Mouse (Mus musculus) neural tube, embryonic 12.5 days (tissue): ENCODE results near the gene Ptprm. TPM values are rescaled to one million over a fixed set of nuclear protein-coding genes. Genes with fewer than 3 reads are reported as not detected.

Experiments used
- ATAC-seq: fragments of 200-750 bp; cut with Nextera tagmentation; 2 replicates; pipeline ENCODE4 v1.8.0; 2017; ENCODE audit warnings: low read depth, mild to moderate bottlenecking, moderate TSS enrichment, moderate library complexity; ENCODE audit not compliant: low FRiP score
- H3K27ac ChIP-seq: fragments of 300-500 bp; sonication (generic); 2 replicates; pipeline ENCODE4 v1.5.1; 2016
- H3K27me3 ChIP-seq: fragments of 300-500 bp; sonication (generic); replicated peaks from 2 replicates; pipeline ENCODE4 v1.6.1; 2016; ENCODE audit warnings: mild to moderate bottlenecking
- H3K36me3 ChIP-seq: fragments of 300-500 bp; sonication (generic); 2 replicates; pipeline ENCODE4 v1.6.1; 2016; ENCODE audit warnings: mild to moderate bottlenecking
- H3K4me1 ChIP-seq: fragments of 300-500 bp; sonication (generic); 2 replicates; pipeline ENCODE4 v1.6.1; 2016
- H3K4me2 ChIP-seq: fragments of 300-500 bp; sonication (generic); replicated peaks from 2 replicates; pipeline ENCODE4 v1.6.1; 2016; ENCODE audit warnings: mild to moderate bottlenecking
- H3K4me3 ChIP-seq: fragments of 300-500 bp; sonication (generic); 2 replicates; pipeline ENCODE4 v1.5.1; 2016
- H3K9ac ChIP-seq: fragments of 300-500 bp; sonication (generic); 2 replicates; pipeline ENCODE4 v1.6.1; 2016; ENCODE audit warnings: mild to moderate bottlenecking
- H3K9me3 ChIP-seq: fragments of 300-500 bp; sonication (generic); 2 replicates; pipeline ENCODE4 v1.6.1; 2016; ENCODE audit warnings: mild to moderate bottlenecking
- WGBS: fragments of 180-500 bp; shearing (Covaris S2); methylation state at CpG from one replicate; pipeline ENCODE4 v1.1.7; 2016; 5-methylcytosine and 5-hydroxymethylcytosine counted together
- polyA plus RNA-seq: library from polyadenylated mRNA; unstranded; fragments of >200 nt; fragmentation: Nextera tagmentation; extraction: Ambion mirVana; gene quantifications from 2 replicates; pipeline ENCODE4 v1.2.1, GENCODE M21; 2016

Gene Ptprm
- polyA plus RNA-seq, 1 experiment from 2014 or later: 15.6 TPM

GRCm38 (mm10) chr17:67114842-67115241 lies 239.4 kb downstream of the Ptprm start:
- WGBS: 93% methylated on average over 2 of the region's 2 CpGs
- H3K36me3 ChIP-seq: no peaks in the 10 kb centered on the region
- no peaks in the 10 kb centered on the region for H3K9me3 ChIP-seq
- no peak overlapping the region for H3K4me3 ChIP-seq
- no peak for ATAC-seq
- no peak overlapping the region for H3K9ac ChIP-seq
- no peaks in the 10 kb centered on the region for H3K27me3 ChIP-seq
- no peak overlapping the region for H3K4me2 ChIP-seq
- 0 out of 2 replicates have a peak, but pooled peaks cover 4% of the 10 kb centered on the region for H3K4me1 ChIP-seq
- no peak overlapping the region for H3K27ac ChIP-seq

- Histone ChIP-seq H3K4me1 (no peaks in the 10 kb centered on the region), H3K27me3 (no peaks in the 10 kb centered on the region), H3K36me3 (no peaks in the 10 kb centered on the region), H3K4me2 (no peak overlapping the region), H3K4me3 (no peak overlapping the region), H3K9me3 (no peaks in the 10 kb centered on the region), H3K9ac (no peak overlapping the region), H3K27ac (no peak overlapping the region)
- 79% methylated on average over 3 of the region's 3 CpGs for WGBS
- no peak for ATAC-seq
These were observed 241.6 kb downstream of the Ptprm start for GRCm38 (mm10) chr17:67112679-67113078.

- H3K27ac ChIP-seq: no peak overlapping the region
- no peak overlapping the region for H3K9ac ChIP-seq
- no peaks in the 10 kb centered on the region for H3K4me1 ChIP-seq
- no peaks in the 10 kb centered on the region for H3K27me3 ChIP-seq
- WGBS: 90% methylated on average over 2 of the region's 2 CpGs
- H3K9me3 ChIP-seq: no peaks in the 10 kb centered on the region
- no peak overlapping the region for H3K4me3 ChIP-seq
- H3K36me3 ChIP-seq: no peaks in the 10 kb centered on the region
- H3K4me2 ChIP-seq: no peak overlapping the region
- no peak for ATAC-seq
These were observed 248.1 kb downstream of the Ptprm start for GRCm38 (mm10) chr17:67106176-67106575.

- H3K27me3 ChIP-seq: no peaks in the 10 kb centered on the region
- H3K4me2 ChIP-seq: no peak overlapping the region
- H3K36me3 ChIP-seq: no peaks in the 10 kb centered on the region
- no peaks in the 10 kb centered on the region for H3K9me3 ChIP-seq
- no peak for ATAC-seq
- H3K9ac ChIP-seq: no peak overlapping the region
- 87% methylated on average over 6 of the region's 6 CpGs for WGBS
- no peak overlapping the region for H3K27ac ChIP-seq
- no peak overlapping the region for H3K4me3 ChIP-seq
- H3K4me1 ChIP-seq: no peaks in the 10 kb centered on the region
These were observed 252.2 kb downstream of the Ptprm start for GRCm38 (mm10) chr17:67102051-67102450.

GRCm38 (mm10) chr17:67090997-67091396 lies 263.3 kb downstream of the Ptprm start:
- H3K27ac ChIP-seq: no peak overlapping the region
- ATAC-seq: no peak
- 57% methylated on average over 5 of the region's 5 CpGs for whole genome bisulfite sequencing

GRCm38 (mm10) chr17:67090153-67090552 lies 264.1 kb downstream of the Ptprm start:
- no peaks in the 10 kb centered on the region for H3K27me3 ChIP-seq
- no peaks in the 10 kb centered on the region for H3K36me3 ChIP-seq
- H3K27ac ChIP-seq: no peak overlapping the region
- no peak overlapping the region for H3K4me2 ChIP-seq
- H3K9me3 ChIP-seq: no peaks in the 10 kb centered on the region
- WGBS: 78% methylated on average over 7 of the region's 7 CpGs
- H3K4me3 ChIP-seq: no peak overlapping the region
- ATAC-seq: no peak
- H3K9ac ChIP-seq: no peak overlapping the region
- H3K4me1 ChIP-seq: no peaks in the 10 kb centered on the region

More at GRCm38 (mm10) chr17:67090997-67091396, 263.3 kb downstream of the Ptprm start:
- Histone ChIP-seq H3K4me2 (no peak overlapping the region), H3K27me3 (no peaks in the 10 kb centered on the region), H3K4me3 (no peak overlapping the region), H3K9me3 (no peaks in the 10 kb centered on the region), H3K36me3 (no peaks in the 10 kb centered on the region), H3K4me1 (no peaks in the 10 kb centered on the region), H3K9ac (no peak overlapping the region)

- 87% methylated on average over 3 of the region's 3 CpGs for WGBS
These were observed 264.6 kb downstream of the Ptprm start for GRCm38 (mm10) chr17:67089611-67090010.

GRCm38 (mm10) chr17:67087585-67087984 lies 266.7 kb downstream of the Ptprm start:
- H3K4me2 ChIP-seq: no peak overlapping the region
- no peaks in the 10 kb centered on the region for H3K27me3 ChIP-seq
- H3K9me3 ChIP-seq: no peaks in the 10 kb centered on the region
- no peak overlapping the region for H3K9ac ChIP-seq
- WGBS: 60% methylated on average over 5 of the region's 5 CpGs
- no peak for ATAC-seq
- no peaks in the 10 kb centered on the region for H3K4me1 ChIP-seq
- H3K4me3 ChIP-seq: no peak overlapping the region
- H3K36me3 ChIP-seq: no peaks in the 10 kb centered on the region
- H3K27ac ChIP-seq: no peak overlapping the region

More at GRCm38 (mm10) chr17:67089611-67090010, 264.6 kb downstream of the Ptprm start:
- H3K4me2 ChIP-seq: no peak overlapping the region
- no peak overlapping the region for H3K9ac ChIP-seq
- no peaks in the 10 kb centered on the region for H3K36me3 ChIP-seq
- no peaks in the 10 kb centered on the region for H3K4me1 ChIP-seq
- no peak overlapping the region for H3K27ac ChIP-seq
- no peak overlapping the region for H3K4me3 ChIP-seq
- H3K9me3 ChIP-seq: no peaks in the 10 kb centered on the region
- H3K27me3 ChIP-seq: no peaks in the 10 kb centered on the region
- ATAC-seq: no peak

GRCm38 (mm10) chr17:67086811-67087210 lies 267.4 kb downstream of the Ptprm start:
- WGBS: 76% methylated on average over 2 of the region's 2 CpGs

GRCm38 (mm10) chr17:67084501-67084900 lies 269.8 kb downstream of the Ptprm start:
- Histone ChIP-seq H3K36me3 (no peaks in the 10 kb centered on the region), H3K4me1 (no peaks in the 10 kb centered on the region; the same call in 1 of the 2 replicates), H3K9me3 (no peaks in the 10 kb centered on the region), H3K4me2 (no peak overlapping the region), H3K27me3 (no peaks in the 10 kb centered on the region), H3K4me3 (no peak overlapping the region), H3K27ac (no peak overlapping the region), H3K9ac (no peak overlapping the region)
- no peak for ATAC-seq
- 58% methylated on average over 4 of the region's 4 CpGs for WGBS

More at GRCm38 (mm10) chr17:67086811-67087210, 267.4 kb downstream of the Ptprm start:
- Histone ChIP-seq H3K4me3 (no peak overlapping the region), H3K27me3 (no peaks in the 10 kb centered on the region), H3K9me3 (no peaks in the 10 kb centered on the region), H3K9ac (no peak overlapping the region), H3K27ac (no peak overlapping the region), H3K4me2 (no peak overlapping the region), H3K4me1 (no peaks in the 10 kb centered on the region), H3K36me3 (no peaks in the 10 kb centered on the region)
- no peak for ATAC-seq

- no peaks in the 10 kb centered on the region for H3K27me3 ChIP-seq
- no peak overlapping the region for H3K4me2 ChIP-seq
- no peaks in the 10 kb centered on the region for H3K36me3 ChIP-seq
- H3K9ac ChIP-seq: no peak overlapping the region
- WGBS: 87% methylated on average over 5 of the region's 5 CpGs
- H3K4me3 ChIP-seq: no peak overlapping the region
- no peak for ATAC-seq
- H3K27ac ChIP-seq: no peak overlapping the region
- H3K9me3 ChIP-seq: no peaks in the 10 kb centered on the region
- H3K4me1 ChIP-seq: no peaks in the 10 kb centered on the region; the same call in 1 of the 2 replicates
These were observed 270.2 kb downstream of the Ptprm start for GRCm38 (mm10) chr17:67084093-67084492.

- Histone ChIP-seq H3K9ac (no peak overlapping the region), H3K27me3 (no peaks in the 10 kb centered on the region), H3K36me3 (no peaks in the 10 kb centered on the region), H3K9me3 (no peaks in the 10 kb centered on the region), H3K4me1 (no peaks in the 10 kb centered on the region; the same call in 1 of the 2 replicates), H3K27ac (no peak overlapping the region), H3K4me3 (no peak overlapping the region), H3K4me2 (no peak overlapping the region)
- WGBS: 60% methylated on average over 1 of the region's 1 CpGs
- ATAC-seq: no peak
These were observed 274.7 kb downstream of the Ptprm start for GRCm38 (mm10) chr17:67079570-67079969.

GRCm38 (mm10) chr17:67073580-67073979 lies 280.7 kb downstream of the Ptprm start:
- no peak for ATAC-seq
- no peaks in the 10 kb centered on the region for H3K9me3 ChIP-seq
- 78% methylated on average over 4 of the region's 4 CpGs for WGBS
- no peak overlapping the region for H3K27ac ChIP-seq
- no peak overlapping the region for H3K4me2 ChIP-seq
- H3K4me1 ChIP-seq: no peaks in the 10 kb centered on the region
- no peaks in the 10 kb centered on the region for H3K36me3 ChIP-seq
- H3K4me3 ChIP-seq: no peak overlapping the region
- H3K27me3 ChIP-seq: no peaks in the 10 kb centered on the region
- H3K9ac ChIP-seq: no peak overlapping the region
